Mouse (Mus musculus): Measurements from ENCODE around the gene Gm27021. TPM values are rescaled to one million over a fixed set of nuclear protein-coding genes. Genes with fewer than 3 reads are reported as not detected.
A peak's percentile ranks its signal among the peaks of the same experiment; 100 is the strongest.

The Gm27021 gene
- polyA plus RNA-seq, 1 experiment from 2014 or later, result 3.2 TPM

GRCm38 (mm10) chr8:120664566-120664965, 3.3 kb downstream of the Gm27021 start:
- Histone ChIP-seq H3K4me1 (replicated peaks) (peaks cover 49% of the 10 kb centered on the region), H3K36me3 (peaks cover 36% of the 10 kb centered on the region), H3K9me3 (no peaks in the 10 kb centered on the region), H3K27ac (no peak overlapping the region), H3K27me3 (ENCODE audit: insufficient read depth, poor library complexity, severe bottlenecking) (no peaks in the 10 kb centered on the region), H3K4me3 (no peak overlapping the region)
- WGBS, result 92% methylated on average over 6 of the region's 6 CpGs
- DNase-seq (ENCODE audit: low spot score), result no peak

DNA sequence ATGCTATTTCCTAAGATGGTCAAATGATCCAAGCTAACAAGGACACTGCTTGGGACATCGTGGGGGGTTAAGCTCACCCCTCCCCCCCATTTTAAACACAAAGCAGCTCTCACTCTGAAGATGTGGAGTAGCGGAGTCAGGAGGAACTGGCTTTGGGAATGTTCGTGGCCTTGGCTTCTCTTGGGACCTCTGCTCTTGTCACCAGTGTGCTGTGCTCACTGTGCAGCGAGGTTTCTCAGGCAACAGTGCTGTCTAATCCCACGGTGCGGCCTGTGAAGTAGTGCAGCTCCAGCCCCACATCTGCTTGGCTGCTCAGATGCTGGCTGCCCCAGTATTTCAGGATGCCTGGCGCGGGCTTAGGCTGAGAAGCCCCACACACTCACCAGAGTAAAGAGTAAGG, 10.5 kb downstream of the Gm27021 start:
- no peaks in the 10 kb centered on the region for H3K4me1 ChIP-seq (replicated peaks)
- H3K27ac ChIP-seq, result no peak overlapping the region
- WGBS, result 94% methylated on average over 8 of the region's 8 CpGs
- DNase-seq (ENCODE audit: low spot score), result no peak
- no peak overlapping the region for H3K4me3 ChIP-seq
- no peaks in the 10 kb centered on the region for H3K9me3 ChIP-seq
- H3K36me3 ChIP-seq, result peaks cover 88% of the 10 kb centered on the region
- no peaks in the 10 kb centered on the region for H3K27me3 ChIP-seq (ENCODE audit: insufficient read depth, poor library complexity, severe bottlenecking)

DNA sequence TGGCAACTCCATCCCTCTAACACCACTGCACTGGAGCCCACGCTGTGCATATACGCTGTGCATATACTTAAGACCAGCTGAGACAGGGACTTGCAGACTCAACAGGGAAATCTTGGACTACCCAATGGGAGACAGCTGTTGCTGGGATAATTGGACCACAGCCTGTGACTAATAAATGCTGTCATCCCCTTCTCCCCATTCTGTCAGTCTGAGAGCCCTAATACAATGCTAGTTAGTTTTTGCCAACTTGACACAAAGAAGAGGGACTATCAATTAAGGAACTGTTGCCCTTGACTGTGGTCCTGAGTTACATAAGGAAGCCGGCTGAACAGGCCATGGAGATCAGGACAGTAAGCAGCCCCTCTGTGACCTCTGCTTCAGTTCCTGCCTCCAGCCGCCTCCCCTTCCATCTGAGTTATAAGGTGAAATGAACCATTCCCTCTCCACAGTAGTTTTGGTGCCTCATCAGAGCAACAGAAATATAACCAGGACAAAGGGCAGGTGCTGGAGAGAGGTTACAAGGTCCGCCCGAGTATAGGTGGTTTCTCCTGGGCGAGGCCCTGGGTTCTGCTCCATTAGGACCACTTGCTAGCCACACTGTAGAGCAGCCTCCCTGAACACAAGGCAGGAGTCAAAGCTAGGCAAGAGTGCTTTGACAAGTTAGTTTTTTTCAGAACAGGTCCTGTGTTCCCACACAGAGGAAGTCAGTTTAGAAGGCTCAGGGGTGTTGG, 11.4 kb downstream of the Gm27021 start:
- H3K27ac ChIP-seq, result no peak overlapping the region
- H3K4me1 ChIP-seq (replicated peaks), result no peaks in the 10 kb centered on the region
- no peaks in the 10 kb centered on the region for H3K27me3 ChIP-seq (ENCODE audit: insufficient read depth, poor library complexity, severe bottlenecking)
- DNase-seq (ENCODE audit: low spot score), result no peak
- peaks cover 93% of the 10 kb centered on the region for H3K36me3 ChIP-seq
- WGBS, result 87% methylated on average over 7 of the region's 7 CpGs
- H3K9me3 ChIP-seq, result no peaks in the 10 kb centered on the region
- no peak overlapping the region for H3K4me3 ChIP-seq

GRCm38 (mm10) chr8:120647532-120647931, 20.3 kb downstream of the Gm27021 start, which contains the start of gene 1190005I06Rik:
Gene 1190005I06Rik, minus strand, starts transcription at chr8:120647632.
- 55% methylated on average over 7 of the region's 7 CpGs for WGBS

GRCm38 (mm10) chr8:120644663-120645062, 23.2 kb downstream of the Gm27021 start:
- H3K27me3 ChIP-seq (ENCODE audit: insufficient read depth, poor library complexity, severe bottlenecking), result no peaks in the 10 kb centered on the region; the same call in 1 of the 2 replicates
- 0 out of 2 replicates have a peak, but pooled peaks cover 14% of the 10 kb centered on the region for H3K4me1 ChIP-seq (replicated peaks)
- no peak overlapping the region for H3K27ac ChIP-seq
- 0 out of 2 replicates have a peak, but pooled peaks cover 3% of the 10 kb centered on the region for H3K36me3 ChIP-seq
- DNase-seq (ENCODE audit: low spot score), result no peak
- H3K4me3 ChIP-seq, result no peak overlapping the region
- no peaks in the 10 kb centered on the region for H3K9me3 ChIP-seq
- WGBS, result 84% methylated on average over 7 of the region's 7 CpGs

More at GRCm38 (mm10) chr8:120647532-120647931, 20.3 kb downstream of the Gm27021 start, which contains the start of gene 1190005I06Rik:
- no peaks in the 10 kb centered on the region; the same call in 1 of the 2 replicates for H3K27me3 ChIP-seq (ENCODE audit: insufficient read depth, poor library complexity, severe bottlenecking)
- H3K9me3 ChIP-seq, result no peaks in the 10 kb centered on the region
- 0 out of 2 replicates have a peak, but pooled peaks cover 4% of the 10 kb centered on the region for H3K4me1 ChIP-seq (replicated peaks)
- H3K36me3 ChIP-seq, result peaks cover 24% of the 10 kb centered on the region
- no peak within 1 kb of the TSS for H3K27ac ChIP-seq
- H3K4me3 ChIP-seq, result no peak within 1 kb of the TSS
- no peak for DNase-seq (ENCODE audit: low spot score)

DNA sequence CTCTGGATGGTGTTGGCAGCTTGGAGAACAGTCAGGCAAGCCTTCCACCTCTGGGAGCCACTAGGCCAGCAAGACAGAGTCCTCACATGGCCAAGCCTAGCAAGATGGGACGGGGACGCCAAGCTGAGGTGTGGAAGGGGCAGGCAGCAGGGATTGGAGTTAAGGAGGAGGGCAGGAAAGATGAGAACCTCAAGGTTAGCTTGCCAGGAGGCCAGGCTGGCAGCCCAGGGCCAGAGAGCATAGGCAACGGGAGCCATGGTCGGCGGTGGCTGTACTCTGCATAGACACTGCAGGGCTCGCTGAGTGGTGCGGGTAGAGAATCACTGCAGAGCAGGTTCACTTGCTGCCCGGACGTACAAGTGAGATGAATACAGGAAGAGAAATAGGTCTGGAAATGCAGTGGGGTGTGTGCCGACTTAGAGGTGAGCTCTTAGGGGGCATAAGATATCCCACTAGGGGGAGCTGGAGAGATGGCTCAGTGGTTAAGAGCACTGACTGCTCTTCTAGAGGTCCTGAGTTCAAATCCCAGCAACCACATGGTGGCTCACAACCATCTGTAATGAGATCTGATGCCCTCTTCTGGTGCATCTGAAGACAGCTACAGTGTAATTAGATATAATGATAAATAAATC, 25.7 kb downstream of the Gm27021 start:
- Histone ChIP-seq H3K9me3 (no peaks in the 10 kb centered on the region), H3K36me3 (no peaks in the 10 kb centered on the region), H3K4me3 (no peak overlapping the region), H3K4me1 (replicated peaks) (0 out of 2 replicates have a peak, but pooled peaks cover 10% of the 10 kb centered on the region), H3K27ac (peak overlapping the region; percentile 40; the same call in 1 of the 2 replicates), H3K27me3 (ENCODE audit: insufficient read depth, poor library complexity, severe bottlenecking) (peaks cover 4% of the 10 kb centered on the region; the same call in 1 of the 2 replicates)
- no peak for DNase-seq (ENCODE audit: low spot score)
- 82% methylated on average over 10 of the region's 10 CpGs for WGBS

GRCm38 (mm10) chr8:120641245-120641644, 26.6 kb downstream of the Gm27021 start:
- Histone ChIP-seq H3K9me3 (no peaks in the 10 kb centered on the region), H3K4me3 (no peak overlapping the region), H3K4me1 (replicated peaks) (0 out of 2 replicates have a peak, but pooled peaks cover 10% of the 10 kb centered on the region), H3K27me3 (ENCODE audit: insufficient read depth, poor library complexity, severe bottlenecking) (peaks cover 13% of the 10 kb centered on the region), H3K36me3 (no peaks in the 10 kb centered on the region), H3K27ac (no peak overlapping the region)
- 52% methylated on average over 8 of the region's 8 CpGs for WGBS
- DNase-seq (ENCODE audit: low spot score), result no peak

DNA sequence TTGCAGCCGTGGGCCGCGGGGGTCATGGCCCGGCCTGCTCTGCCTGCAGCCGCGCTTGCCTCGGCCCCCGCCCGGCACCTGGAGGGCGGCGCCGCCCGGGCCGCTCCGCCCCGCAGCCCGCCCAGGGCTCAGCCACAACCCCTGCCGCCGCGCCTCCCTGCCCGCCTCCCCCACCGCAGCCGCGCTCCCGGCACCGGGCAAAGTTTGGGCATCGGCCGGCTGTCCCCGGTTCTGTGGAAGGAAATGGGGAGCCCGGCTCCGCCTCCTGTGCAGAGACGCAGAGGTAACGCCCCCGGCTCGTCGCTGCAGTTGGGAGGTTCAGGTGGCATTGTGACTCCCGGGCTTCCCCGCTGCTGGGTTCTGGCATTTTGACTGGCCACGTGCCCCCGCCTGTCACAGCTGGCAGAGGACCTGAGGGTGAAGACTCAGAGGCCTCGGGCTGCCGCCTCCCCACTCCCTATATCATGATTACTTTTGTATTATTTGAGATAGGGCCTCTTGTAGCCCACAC, 33.5 kb downstream of the Gm27021 start:
- Histone ChIP-seq H3K4me1 (replicated peaks) (peaks cover 38% of the 10 kb centered on the region), H3K9me3 (peaks cover 3% of the 10 kb centered on the region; the same call in 1 of the 2 replicates), H3K36me3 (no peaks in the 10 kb centered on the region), H3K27ac (peak overlapping the region; percentile 74), H3K4me3 (peak overlapping the region; percentile 67), H3K27me3 (ENCODE audit: insufficient read depth, poor library complexity, severe bottlenecking) (peaks cover 73% of the 10 kb centered on the region)
- peak; percentile 44 for DNase-seq (ENCODE audit: low spot score)
- under 1% methylated on average over 42 of the region's 42 CpGs for WGBS

GRCm38 (mm10) chr8:120633665-120634271, 34.1 kb downstream of the Gm27021 start:
- peaks cover 3% of the 10 kb centered on the region; the same call in 1 of the 2 replicates for H3K9me3 ChIP-seq
- H3K27me3 ChIP-seq (ENCODE audit: insufficient read depth, poor library complexity, severe bottlenecking), result peaks cover 73% of the 10 kb centered on the region
- under 1% methylated on average over 44 of the region's 44 CpGs for WGBS
- H3K4me1 ChIP-seq (replicated peaks), result peaks cover 38% of the 10 kb centered on the region
- H3K4me3 ChIP-seq, result peak overlapping the region; percentile 67
- DNase-seq (ENCODE audit: low spot score), result peak; percentile 45
- no peaks in the 10 kb centered on the region for H3K36me3 ChIP-seq
- peak overlapping the region; percentile 74 for H3K27ac ChIP-seq

DNA sequence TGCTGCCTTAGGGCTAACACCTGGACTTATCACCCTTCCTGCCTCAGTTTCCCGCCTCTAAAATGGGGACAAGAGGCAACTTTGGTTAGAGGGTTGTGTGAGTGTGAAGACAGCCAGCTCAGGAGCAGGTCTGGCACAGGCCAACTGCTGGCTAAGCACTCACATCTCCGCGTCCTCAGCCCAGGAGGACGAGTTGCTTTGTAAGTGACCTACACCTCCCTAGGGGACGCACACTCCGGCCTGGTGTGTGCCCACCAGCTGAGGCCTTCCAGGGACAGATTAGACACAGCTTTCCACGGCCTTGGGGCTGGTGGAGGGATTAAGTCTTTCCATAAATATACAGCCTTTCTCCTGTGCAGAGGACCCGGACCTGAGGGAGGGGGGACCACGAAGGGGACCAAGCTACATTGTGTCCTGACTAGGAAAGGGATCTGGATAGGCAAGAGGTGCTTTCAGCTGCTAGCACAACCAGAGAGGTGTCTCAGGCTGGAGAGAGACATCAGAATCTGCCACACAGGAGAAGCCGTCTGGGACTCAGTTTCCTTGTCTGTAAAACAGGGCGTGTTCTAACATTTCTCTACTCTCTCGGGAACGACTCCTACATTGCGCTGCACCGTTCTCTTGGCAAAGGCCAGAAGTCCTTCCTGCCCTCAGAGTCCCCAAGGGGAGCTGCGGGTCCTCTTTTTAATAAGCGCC, 34.8 kb downstream of the Gm27021 start:
- no peak for DNase-seq (ENCODE audit: low spot score)
- WGBS, result 29% methylated on average over 17 of the region's 17 CpGs
- Histone ChIP-seq H3K9me3 (peaks cover 3% of the 10 kb centered on the region; the same call in 1 of the 2 replicates), H3K27ac (no peak overlapping the region), H3K4me1 (replicated peaks) (peaks cover 42% of the 10 kb centered on the region), H3K27me3 (ENCODE audit: insufficient read depth, poor library complexity, severe bottlenecking) (peaks cover 73% of the 10 kb centered on the region), H3K36me3 (no peaks in the 10 kb centered on the region), H3K4me3 (peak overlapping the region; percentile 67)

DNA sequence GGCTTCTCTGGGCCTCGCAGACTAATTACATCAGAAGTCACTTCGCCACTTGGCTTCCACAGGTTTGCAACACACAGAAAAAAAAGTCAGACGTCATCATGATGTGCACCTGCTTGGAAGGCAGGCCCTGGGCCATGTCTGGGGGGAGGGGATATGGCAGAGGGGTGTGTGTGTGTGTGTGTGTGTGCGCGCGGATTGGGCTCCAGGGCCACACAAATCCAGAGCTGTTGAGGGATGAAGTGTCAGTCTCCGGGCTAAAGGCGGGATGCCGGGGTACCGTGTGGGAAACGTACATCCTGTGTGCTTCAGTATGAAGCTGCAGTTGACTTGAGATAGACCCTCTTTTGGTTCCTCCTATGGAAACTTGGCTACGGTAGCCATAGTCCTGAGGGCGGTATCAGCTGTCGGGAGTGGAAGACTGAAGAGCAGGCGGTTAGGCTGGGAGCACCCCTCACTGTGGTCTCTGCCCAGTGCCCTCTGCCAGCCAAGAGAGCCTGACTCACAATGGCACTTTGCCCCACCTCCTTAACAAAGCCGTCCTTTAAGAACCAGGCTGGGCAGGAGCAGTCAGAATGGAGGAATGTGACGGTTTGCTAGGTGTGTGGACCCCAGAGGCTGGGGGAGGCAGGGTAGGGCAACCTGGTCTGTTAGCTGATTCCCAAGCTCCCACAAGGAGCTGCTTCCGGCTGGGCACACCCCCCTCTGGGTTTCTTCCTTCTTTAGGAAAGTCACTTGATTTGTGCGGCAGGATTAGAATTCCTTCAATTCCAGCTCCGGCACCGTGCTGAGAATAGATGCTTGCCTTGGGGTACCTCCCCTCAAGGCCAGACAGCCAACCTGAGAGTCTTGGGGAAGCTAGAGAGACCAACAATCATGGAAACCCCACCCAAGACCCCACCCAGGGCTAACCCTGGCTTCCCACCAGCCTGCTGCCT, 36.2 kb downstream of the Gm27021 start:
- 75% methylated on average over 21 of the region's 21 CpGs for WGBS
- H3K36me3 ChIP-seq, result no peaks in the 10 kb centered on the region
- H3K9me3 ChIP-seq, result peaks cover 3% of the 10 kb centered on the region; the same call in 1 of the 2 replicates
- peaks cover 64% of the 10 kb centered on the region for H3K27me3 ChIP-seq (ENCODE audit: insufficient read depth, poor library complexity, severe bottlenecking)
- no peak for DNase-seq (ENCODE audit: low spot score)
- H3K27ac ChIP-seq, result no peak overlapping the region
- no peak overlapping the region for H3K4me3 ChIP-seq
- H3K4me1 ChIP-seq (replicated peaks), result peaks cover 42% of the 10 kb centered on the region

Measured in hindbrain, embryonic 10.5 days (tissue).